Mouse (Mus musculus): ENCODE data around the gene Rer1.

GRCm38 (mm10) chr4:155070199-155070598, 16.0 kb downstream of the Rer1 start:
- TF ChIP-seq CTCF (IDR thresholded peaks at IDR 0.05; ENCODE audit: low read depth, low read length) (no peak), POLR2AphosphoS5 (IDR thresholded peaks at IDR 0.05; ENCODE audit: insufficient replicate concordance, low read depth, low read length) (no peak; the same call in 1 of the 2 replicates), TAL1 (conservative IDR thresholded peaks at IDR 0.05; ENCODE audit: low read depth, low read length) (no peak), GATA1 (IDR thresholded peaks at IDR 0.05; ENCODE audit: borderline replicate concordance, low read length) (no peak)
